ENCODE assay signal across 9 mouse cellular contexts in genomic region chr17:34309683-34310385, GRCm38 (mm10). TPM values are rescaled to one million over a fixed set of nuclear protein-coding genes. Genes with fewer than 3 reads are reported as not detected.
A peak's percentile ranks its signal among the peaks of the same experiment; 100 is the strongest.
DNase-seq lines count a peak whose midpoint lies in the region; ATAC-seq and TF ChIP-seq lines count a peak whose summit lies in the region.
"Had no signal": no experiment of that assay in that cellular context is flagged by ENCODE, and none has a peak within 500 bp of the region (broad histone marks: within the 10 kb centered on the region; RNA-seq: fewer than 3 reads in every experiment).

No protein-coding gene starts in this region.

- TF ChIP-seq CTCF in E14TG2a.4 (conservative IDR thresholded peaks at IDR 0.05; ENCODE audit: low read length): no peak
- TF ChIP-seq CTCF in lung, adult 2 months (IDR thresholded peaks at IDR 0.05; ENCODE audit: insufficient read depth, low read length): no peak

- 22% methylated on average over 38 of the region's 38 CpGs for WGBS in forebrain, embryonic 16.5 days
- WGBS in lung, adult 2 months: 24% methylated on average over 38 of the region's 38 CpGs
- 30% methylated on average over 38 of the region's 38 CpGs for WGBS in neural tube, embryonic 15.5 days

- peak; percentile 46 to 60 for DNase-seq in cerebellum, adult 18-20 months
- DNase-seq in heart, postnatal 4 days: peak; percentile 79
- DNase-seq in layer of hippocampus, adult 8-10 months (ENCODE audit: low spot score in 2 of 2): peak; percentile 31 to 58
- peak; percentile 62 for DNase-seq in lung, adult 2 months
- peak; percentile 79 for DNase-seq in thymus, postnatal 14 days

- H3K27ac ChIP-seq in forebrain, embryonic 16.5 days (ENCODE audit: low read length): peak overlapping the region; percentile 27; the same call in 1 of the 2 replicates
- peak overlapping the region; percentile 78 for H3K27ac ChIP-seq in neural tube, embryonic 15.5 days (replicated peaks)

- peak; percentile 58; the same call in 1 of the 2 replicates for TF ChIP-seq POLR2A in lung, adult 2 months (IDR thresholded peaks at IDR 0.05; ENCODE audit: borderline replicate concordance, extremely low read depth, low read depth, low read length)

- H3K4me1 ChIP-seq in E14TG2a.4 (replicated peaks; ENCODE audit: low read depth, low read length): peaks cover 12% of the 10 kb centered on the region
- H3K4me1 ChIP-seq in forebrain, embryonic 16.5 days (replicated peaks; ENCODE audit: control insufficient read depth, insufficient read depth, low read length): peaks cover 7% of the 10 kb centered on the region
- H3K4me1 ChIP-seq in lung, adult 2 months (ENCODE audit: control insufficient read depth, insufficient read depth, low read length): 0 out of 2 replicates have a peak, but pooled peaks cover 2% of the 10 kb centered on the region
- peaks cover 5% of the 10 kb centered on the region for H3K4me1 ChIP-seq in neural tube, embryonic 15.5 days

- H3K4me3 ChIP-seq in E14TG2a.4 (replicated peaks; ENCODE audit: low read length): peak overlapping the region; percentile 68
- H3K4me3 ChIP-seq in forebrain, embryonic 16.5 days (replicated peaks; ENCODE audit: low read length): peak overlapping the region; percentile 68
- peak overlapping the region; percentile 72 for H3K4me3 ChIP-seq in lung, adult 2 months (replicated peaks; ENCODE audit: extremely low read depth, low read depth, low read length)
- peak overlapping the region; percentile 63 for H3K4me3 ChIP-seq in neural tube, embryonic 15.5 days (replicated peaks)

- peak overlapping the region; percentile 77 for H3K9ac ChIP-seq in forebrain, embryonic 16.5 days (replicated peaks; ENCODE audit: low read depth, low read length)
- peak overlapping the region; percentile 77 for H3K9ac ChIP-seq in neural tube, embryonic 15.5 days (replicated peaks)

- H3K4me2 ChIP-seq in forebrain, embryonic 16.5 days (ENCODE audit: low read length): peak overlapping the region; percentile 82
- peak overlapping the region; percentile 74 for H3K4me2 ChIP-seq in neural tube, embryonic 15.5 days

- peaks cover 13% of the 10 kb centered on the region for H3K27me3 ChIP-seq in E14TG2a.4 (ENCODE audit: insufficient read depth, low read length)
- no peaks in the 10 kb centered on the region for H3K27me3 ChIP-seq in forebrain, embryonic 16.5 days (replicated peaks; ENCODE audit: control insufficient read depth, insufficient read depth, low read length)
- no peaks in the 10 kb centered on the region for H3K27me3 ChIP-seq in neural tube, embryonic 15.5 days (replicated peaks)

- no peaks in the 10 kb centered on the region for H3K36me3 ChIP-seq in E14TG2a.4 (ENCODE audit: insufficient read depth, low read length)
- H3K36me3 ChIP-seq in forebrain, embryonic 16.5 days (ENCODE audit: control insufficient read depth, insufficient read depth): no peaks in the 10 kb centered on the region
- H3K36me3 ChIP-seq in neural tube, embryonic 15.5 days: no peaks in the 10 kb centered on the region

- ATAC-seq in forebrain, embryonic 16.5 days: peak; percentile 92
- peak; percentile 91 for ATAC-seq in neural tube, embryonic 15.5 days (ENCODE audit: low FRiP score)

- H3K9me3 ChIP-seq in E14TG2a.4 (ENCODE audit: low read length): peaks cover 29% of the 10 kb centered on the region
- H3K9me3 ChIP-seq in forebrain, embryonic 16.5 days (ENCODE audit: control insufficient read depth, low read length): no peaks in the 10 kb centered on the region
- H3K9me3 ChIP-seq in neural tube, embryonic 15.5 days (replicated peaks): no peaks in the 10 kb centered on the region

RNA-seq across cellular contexts. Expression of gene H2-Eb1, which starts 4.2 kb away (rescaled TPM):
- 0.82 and 1.0 TPM in 2 replicates for polyA plus RNA-seq in forebrain, embryonic 16.5 days (2015; fragmentation: Nextera tagmentation; extraction: Ambion mirVana)
- 1 to 10 TPM; 4.0 to 4.9 TPM for total RNA-seq in heart, postnatal 4 days (2021)
- 10 to 100 TPM in 2 of 4 experiments, 1 to 10 TPM in 2; 1.9 to 25.1 (median 10.1) TPM for total RNA-seq in layer of hippocampus, adult 8-10 months (2022)
- polyA plus RNA-seq in lung, adult 2 months (2012; rRNA removed): 256 and 285 TPM in 2 replicates
- 4.0 and 55.6 TPM in 2 replicates for polyA plus RNA-seq in neural tube, embryonic 15.5 days (2015; fragmentation: Nextera tagmentation; extraction: Ambion mirVana)

RNA-seq across cellular contexts. Expression of gene H2-Eb2, which starts 15.6 kb away (rescaled TPM):
- not detected in 2 replicates for polyA plus RNA-seq in forebrain, embryonic 16.5 days (2015; fragmentation: Nextera tagmentation; extraction: Ambion mirVana)
- total RNA-seq in heart, postnatal 4 days (2021): not detected
- total RNA-seq in layer of hippocampus, adult 8-10 months (2022): not detected
- polyA plus RNA-seq in lung, adult 2 months (2012; rRNA removed): 0.63 and 1.2 TPM in 2 replicates
- polyA plus RNA-seq in neural tube, embryonic 15.5 days (2015; fragmentation: Nextera tagmentation; extraction: Ambion mirVana): 0.19 and 0.54 TPM in 2 replicates
- total RNA-seq: MEL had no signal

RNA-seq across cellular contexts. Expression of gene H2-Aa, which starts 22.2 kb away (rescaled TPM):
- not detected in 2 replicates for polyA plus RNA-seq in forebrain, embryonic 16.5 days (2015; fragmentation: Nextera tagmentation; extraction: Ambion mirVana)
- 1 to 10 TPM; 2.2 to 3.0 TPM for total RNA-seq in heart, postnatal 4 days (2021)
- 10 to 100 TPM in 2 of 4 experiments, 1 to 10 TPM in 1, under 1 TPM in 1; 0.70 to 29.8 (median 13.8) TPM for total RNA-seq in layer of hippocampus, adult 8-10 months (2022)
- polyA plus RNA-seq in lung, adult 2 months (2012; rRNA removed): 544 and 571 TPM in 2 replicates
- 0.97 and 82.8 TPM in 2 replicates for polyA plus RNA-seq in neural tube, embryonic 15.5 days (2015; fragmentation: Nextera tagmentation; extraction: Ambion mirVana)
- total RNA-seq: MEL had no signal

RNA-seq across cellular contexts. Expression of gene Btnl2, which starts 44.8 kb away (rescaled TPM):
- polyA plus RNA-seq in forebrain, embryonic 16.5 days (2015; fragmentation: Nextera tagmentation; extraction: Ambion mirVana): not detected in 2 replicates
- under 1 TPM; 0.09 to 0.31 TPM for total RNA-seq in heart, postnatal 4 days (2021)
- total RNA-seq in layer of hippocampus, adult 8-10 months (2022): 1 to 10 TPM in 1 of 4 experiments, under 1 TPM in 3; 0.47 to 1.0 (median 0.73) TPM
- polyA plus RNA-seq in lung, adult 2 months (2012; rRNA removed): 0.37 and 0.78 TPM in 2 replicates
- not detected in 2 replicates for polyA plus RNA-seq in neural tube, embryonic 15.5 days (2015; fragmentation: Nextera tagmentation; extraction: Ambion mirVana)
- total RNA-seq: MEL had no signal

RNA-seq across cellular contexts. Expression of gene H2-Ab1, which starts 52.3 kb away (rescaled TPM):
- polyA plus RNA-seq in forebrain, embryonic 16.5 days (2015; fragmentation: Nextera tagmentation; extraction: Ambion mirVana): 0.53 and 0.95 TPM in 2 replicates
- 1 to 10 TPM; 2.4 to 3.1 TPM for total RNA-seq in heart, postnatal 4 days (2021)
- total RNA-seq in layer of hippocampus, adult 8-10 months (2022): 10 to 100 TPM in 2 of 4 experiments, 1 to 10 TPM in 2; 1.1 to 31.1 (median 11.6) TPM
- polyA plus RNA-seq in lung, adult 2 months (2012; rRNA removed): 1,370 and 1,736 TPM in 2 replicates
- 1.4 and 189 TPM in 2 replicates for polyA plus RNA-seq in neural tube, embryonic 15.5 days (2015; fragmentation: Nextera tagmentation; extraction: Ambion mirVana)
- total RNA-seq: MEL had no signal

Comparison
In these comparisons a context has a peak if more than half of its experiments do, and no peak if none do; other contexts are left out.
1. Peak in every context shown above with its lines: DNase-seq, ATAC-seq, H3K4me3 ChIP-seq and H3K27ac ChIP-seq.